Mouse (Mus musculus) erythroblast, embryonic 14.5 days (primary cell): ENCODE results near the gene Sik1.

Experiments
- GATA1 ChIP-seq: IDR thresholded peaks from 2 replicates; pipeline ENCODE4 v1.6.1; 2012; ENCODE audit warnings: low read length, inconsistent platforms, mixed read lengths
- TAL1 ChIP-seq: IDR thresholded peaks from 3 replicates; pipeline ENCODE4 v1.6.1; 2012; ENCODE audit warnings: low read length, inconsistent platforms, mixed read lengths

- TF ChIP-seq TAL1 (no peak), GATA1 (no peak)
These were observed 49.6 kb downstream of the Sik1 start for GRCm38 (mm10) chr17:31806025-31806424.
